Comparison of ENCODE assay signal across 8 mouse cellular contexts in the genomic region with DNA sequence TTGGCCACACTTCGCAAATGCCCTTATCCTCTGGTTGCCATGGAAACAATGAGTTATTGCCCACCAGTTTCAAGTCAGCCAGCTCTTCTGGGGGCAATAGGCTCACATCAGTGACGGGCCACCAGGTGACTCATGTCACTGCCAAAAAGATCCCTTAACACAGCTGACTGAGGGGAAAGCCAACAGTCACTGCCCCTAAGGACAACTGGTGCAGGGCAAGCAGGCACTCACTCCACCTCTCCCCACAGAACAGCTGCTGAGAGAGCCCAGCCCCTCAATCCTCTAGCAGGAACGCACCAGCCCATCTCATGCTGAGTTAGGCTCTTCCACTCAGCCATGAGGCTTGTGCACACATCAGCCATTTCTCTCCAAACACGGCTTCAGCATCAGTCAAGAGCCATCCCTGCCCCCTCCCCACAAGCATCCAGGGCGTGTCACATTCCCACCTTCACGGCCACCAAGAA.
DNase-seq lines count a peak whose midpoint lies in the region; ATAC-seq and TF ChIP-seq lines count a peak whose summit lies in the region.

No protein-coding gene starts in this region.

- intact Hi-C loops in gastrocnemius, postnatal 14 days (cut with DNase I; ENCODE audit: low total_unique reads), result loop anchor here (5.0 kb wide), 1 partner anchor 37 kb away; no protein-coding TSS in a partner anchor
- intact Hi-C loops in gastrocnemius, postnatal 36 days (cut with DNase I), result no loop called here

- peaks cover 75% of the 10 kb centered on the region for H3K4me1 ChIP-seq in embryonic facial prominence, embryonic 13.5 days
- H3K4me1 ChIP-seq in intestine, postnatal 0 days (replicated peaks; ENCODE audit: control insufficient read depth, insufficient read depth, low read length), result peaks cover 18% of the 10 kb centered on the region
- H3K4me1 ChIP-seq in neural tube, embryonic 11.5 days (ENCODE audit: control insufficient read depth, insufficient read depth, low read length), result peaks cover 18% of the 10 kb centered on the region

- H3K27ac ChIP-seq in embryonic facial prominence, embryonic 13.5 days, result peak overlapping the region; percentile 98
- peak overlapping the region; percentile 98 for H3K27ac ChIP-seq in intestine, postnatal 0 days (ENCODE audit: low read depth, low read length)
- peak overlapping the region; percentile 94 for H3K27ac ChIP-seq in neural tube, embryonic 11.5 days (ENCODE audit: low read depth, low read length)

- TF ChIP-seq CTCF in intestine, postnatal 0 days (IDR thresholded peaks at IDR 0.05; ENCODE audit: low read depth), result no peak

- no peaks in the 10 kb centered on the region for H3K27me3 ChIP-seq in embryonic facial prominence, embryonic 13.5 days
- no peaks in the 10 kb centered on the region for H3K27me3 ChIP-seq in intestine, postnatal 0 days (replicated peaks; ENCODE audit: control insufficient read depth, insufficient read depth, low read length)
- no peaks in the 10 kb centered on the region for H3K27me3 ChIP-seq in neural tube, embryonic 11.5 days (ENCODE audit: control insufficient read depth, insufficient read depth, low read length)

- H3K4me2 ChIP-seq in embryonic facial prominence, embryonic 13.5 days, result peak overlapping the region; percentile 83
- peak overlapping the region; percentile 88 for H3K4me2 ChIP-seq in intestine, postnatal 0 days (replicated peaks; ENCODE audit: low read depth)
- H3K4me2 ChIP-seq in neural tube, embryonic 11.5 days (ENCODE audit: low read depth), result peak overlapping the region; percentile 87

- no peaks in the 10 kb centered on the region for H3K36me3 ChIP-seq in embryonic facial prominence, embryonic 13.5 days
- no peaks in the 10 kb centered on the region for H3K36me3 ChIP-seq in intestine, postnatal 0 days (ENCODE audit: control insufficient read depth, insufficient read depth)
- H3K36me3 ChIP-seq in neural tube, embryonic 11.5 days (ENCODE audit: control insufficient read depth, insufficient read depth, low read length), result no peaks in the 10 kb centered on the region

- H3K4me3 ChIP-seq in embryonic facial prominence, embryonic 13.5 days, result peak overlapping the region; percentile 70
- H3K4me3 ChIP-seq in intestine, postnatal 0 days (ENCODE audit: low read depth, low read length), result peak overlapping the region; percentile 76
- peak overlapping the region; percentile 62 for H3K4me3 ChIP-seq in neural tube, embryonic 11.5 days (ENCODE audit: low read depth, low read length)

- 12% methylated on average over 6 of the region's 6 CpGs for WGBS in embryonic facial prominence, embryonic 13.5 days
- 1% methylated on average over 6 of the region's 6 CpGs for WGBS in intestine, postnatal 0 days
- 1% methylated on average over 6 of the region's 6 CpGs for WGBS in neural tube, embryonic 11.5 days

- peak; percentile 48 for DNase-seq in gastrocnemius, postnatal 14 days
- DNase-seq in gastrocnemius, postnatal 36 days, result no peak
- DNase-seq in CD4-positive helper T cell, adult 2 months (ENCODE audit: low read depth, low spot score), result peak; percentile 22
- peak; percentile 59 for DNase-seq in neural tube, embryonic 11.5 days (ENCODE audit: low spot score)
- no peak for DNase-seq in layer of hippocampus, postnatal 10 days (ENCODE audit: low spot score in 2 of 2)

- no peaks in the 10 kb centered on the region for H3K9me3 ChIP-seq in embryonic facial prominence, embryonic 13.5 days
- no peaks in the 10 kb centered on the region for H3K9me3 ChIP-seq in intestine, postnatal 0 days (ENCODE audit: control insufficient read depth)
- no peaks in the 10 kb centered on the region for H3K9me3 ChIP-seq in neural tube, embryonic 11.5 days (ENCODE audit: control insufficient read depth, low read length)

- no peak for ATAC-seq in embryonic facial prominence, embryonic 13.5 days (ENCODE audit: insufficient number of reproducible peaks, insufficient read depth, low FRiP score, low TSS enrichment, low read depth)
- no peak for ATAC-seq in intestine, postnatal 0 days
- peak; percentile 50; the same call in 1 of the 2 replicates for ATAC-seq in neural tube, embryonic 11.5 days (ENCODE audit: insufficient read depth, low FRiP score, low TSS enrichment)
- no peak for ATAC-seq in activated CD4-positive, CD25-positive, alpha-beta regulatory T cell, adult 4 months

- peak overlapping the region; percentile 91 for H3K9ac ChIP-seq in embryonic facial prominence, embryonic 13.5 days
- peak overlapping the region; percentile 84 for H3K9ac ChIP-seq in intestine, postnatal 0 days (ENCODE audit: low read depth, low read length)
- peak overlapping the region; percentile 90 for H3K9ac ChIP-seq in neural tube, embryonic 11.5 days (ENCODE audit: low read length)

Comparison
In these comparisons a context has a peak if more than half of its experiments do, and no peak if none do; other contexts are left out.
1. DNase-seq: peak in gastrocnemius, postnatal 14 days (single experiment), CD4-positive helper T cell, adult 2 months (single experiment) and neural tube, embryonic 11.5 days (single experiment); none in gastrocnemius, postnatal 36 days (0 of 2) and layer of hippocampus, postnatal 10 days (0 of 2).
2. Peak in every context shown above with its lines, with median percentiles within 50 percentile points of each other: H3K27ac ChIP-seq, H3K4me2 ChIP-seq, H3K4me3 ChIP-seq and H3K9ac ChIP-seq.